Mouse (Mus musculus) liver, postnatal 0 days (tissue): Measurements from ENCODE around the gene Rarres1.

Source experiments
- CTCF ChIP-seq: sonication (generic); IDR thresholded peaks from 2 replicates; pipeline ENCODE4 v1.5.1; 2016; ENCODE audit warnings: antibody characterized with exemption, low read depth
- EP300 ChIP-seq: IDR thresholded peaks from 2 replicates; pipeline ENCODE4 v1.6.1; 2016; ENCODE audit warnings: antibody characterized with exemption, low read depth, mild to moderate bottlenecking

- TF ChIP-seq CTCF (peak; percentile 37), EP300 (no peak)
Observed at GRCm38 (mm10) chr3:67515274-67515801, at the start of gene Rarres1.
